Mouse (Mus musculus) right cerebral cortex, postnatal 25 days (tissue): ENCODE results near the gene Erc2.

Experiments used
- DNase-seq: peaks from one replicate; pipeline ENCODE4 v3.0.0; 2022

The Erc2 gene

GRCm38 (mm10) chr14:28304131-28304530, 681.9 kb downstream of the Erc2 start:
- no peak for DNase-seq

GRCm38 (mm10) chr14:28308661-28309060, 686.4 kb downstream of the Erc2 start:
- no peak for DNase-seq

- DNase-seq: no peak
Observed at GRCm38 (mm10) chr14:28316851-28317250, 694.6 kb downstream of the Erc2 start.

GRCm38 (mm10) chr14:28321916-28322534, 699.8 kb downstream of the Erc2 start:
- DNase-seq: no peak

- DNase-seq: no peak
Observed at GRCm38 (mm10) chr14:28323243-28323642, 701.0 kb downstream of the Erc2 start.

GRCm38 (mm10) chr14:28323727-28324126, 701.5 kb downstream of the Erc2 start:
- no peak for DNase-seq

GRCm38 (mm10) chr14:28326456-28326855, 704.2 kb downstream of the Erc2 start:
- no peak for DNase-seq

GRCm38 (mm10) chr14:28328512-28328911, 706.3 kb downstream of the Erc2 start:
- DNase-seq: no peak

- no peak for DNase-seq
Observed at GRCm38 (mm10) chr14:28331108-28331507, 708.9 kb downstream of the Erc2 start.

GRCm38 (mm10) chr14:28332351-28332953, 710.2 kb downstream of the Erc2 start:
- no peak for DNase-seq

- no peak for DNase-seq
Observed at GRCm38 (mm10) chr14:28339146-28339545, 716.9 kb downstream of the Erc2 start.

GRCm38 (mm10) chr14:28349129-28349528, 726.9 kb downstream of the Erc2 start:
- no peak for DNase-seq

GRCm38 (mm10) chr14:28356031-28356430, 733.8 kb downstream of the Erc2 start:
- DNase-seq: no peak

GRCm38 (mm10) chr14:28359502-28359901, 737.3 kb downstream of the Erc2 start:
- no peak for DNase-seq

- DNase-seq: no peak
Observed at GRCm38 (mm10) chr14:28359983-28360382, 737.8 kb downstream of the Erc2 start.

- DNase-seq: no peak
Observed at GRCm38 (mm10) chr14:28362336-28362735, 740.1 kb downstream of the Erc2 start.

GRCm38 (mm10) chr14:28370713-28371112, 748.5 kb downstream of the Erc2 start:
- no peak for DNase-seq

- no peak for DNase-seq
Observed at GRCm38 (mm10) chr14:28371651-28372050, 749.4 kb downstream of the Erc2 start.

GRCm38 (mm10) chr14:28375642-28376091, 753.4 kb downstream of the Erc2 start:
- no peak for DNase-seq

- no peak for DNase-seq
Observed at GRCm38 (mm10) chr14:28376208-28376805, 754.1 kb downstream of the Erc2 start.

GRCm38 (mm10) chr14:28377519-28377918, 755.3 kb downstream of the Erc2 start:
- DNase-seq: no peak

GRCm38 (mm10) chr14:28380129-28380528, 757.9 kb downstream of the Erc2 start:
- no peak for DNase-seq

- DNase-seq: no peak
Observed at GRCm38 (mm10) chr14:28381801-28382550, 759.7 kb downstream of the Erc2 start.
